ENCODE assay signal across 9 mouse cellular contexts in the genomic region with DNA sequence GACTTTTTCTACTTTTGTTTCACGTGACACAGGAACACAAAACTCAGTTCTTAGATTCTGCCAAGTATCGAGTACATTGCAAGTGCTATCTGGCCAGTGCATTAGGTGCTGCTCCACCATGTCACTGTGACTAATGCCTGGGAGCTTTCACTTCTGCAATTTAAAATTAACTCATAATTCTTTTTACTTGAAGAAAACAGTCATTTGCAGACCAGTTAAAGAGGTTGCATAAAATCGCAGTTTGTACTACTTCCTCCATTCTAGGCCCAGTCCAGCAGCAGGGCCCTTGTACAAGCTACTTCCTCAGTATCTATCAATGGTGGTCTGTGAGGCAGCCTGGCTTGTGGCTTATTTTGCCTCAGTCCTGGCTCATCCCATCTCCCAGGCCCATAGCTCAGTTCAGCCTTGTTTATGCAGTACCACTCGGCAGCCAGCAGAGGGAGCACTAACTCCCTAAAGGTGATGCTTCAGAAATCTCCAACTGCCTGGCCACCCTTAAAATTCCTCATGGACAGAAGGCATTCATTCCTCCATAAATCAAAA. TPM values are rescaled to one million over a fixed set of nuclear protein-coding genes. Genes with fewer than 3 reads are reported as not detected.
DNase-seq lines count a peak whose midpoint lies in the region; ATAC-seq lines count a peak whose summit lies in the region.
"Had no signal": no experiment of that assay in that cellular context is flagged by ENCODE, and none has a peak within 500 bp of the region (broad histone marks: within the 10 kb centered on the region; RNA-seq: fewer than 3 reads in every experiment).

No protein-coding gene starts in this region.

- peak; percentile 72 for DNase-seq in ES-CJ7 (ENCODE audit: low read depth, low spot score)
- DNase-seq in adrenal gland, postnatal 14 days: peak; percentile 87
- peak; percentile 81 for DNase-seq in embryonic facial prominence, embryonic 11.5 days (ENCODE audit: low spot score)
- peak; percentile 82 to 88 for DNase-seq in heart, postnatal 14 days
- DNase-seq in layer of hippocampus, adult 9-10 months (ENCODE audit: low spot score): peak; percentile 71
- DNase-seq in lung, postnatal 25 days (ENCODE audit: low spot score): peak; percentile 73
- DNase-seq in right cerebral cortex, postnatal 10 days (ENCODE audit: low spot score in 2 of 2): peak; percentile 87 to 92
- peak; percentile 82 for DNase-seq in urinary bladder, postnatal 14 days (ENCODE audit: low spot score)

- no peaks in the 10 kb centered on the region for H3K36me3 ChIP-seq in embryonic facial prominence, embryonic 11.5 days (replicated peaks; ENCODE audit: control insufficient read depth, insufficient read depth, low read depth, low read length)
- H3K36me3 ChIP-seq: liver, embryonic 15.5 days had no signal

- H3K4me2 ChIP-seq in embryonic facial prominence, embryonic 11.5 days (ENCODE audit: low read depth, low read length): no peak overlapping the region
- H3K4me2 ChIP-seq: liver, embryonic 15.5 days had no signal

- no peak for ATAC-seq in embryonic facial prominence, embryonic 11.5 days (replicated peaks; ENCODE audit: insufficient number of reproducible peaks, low FRiP score, low TSS enrichment, low read depth)

- no peaks in the 10 kb centered on the region for H3K27me3 ChIP-seq in embryonic facial prominence, embryonic 11.5 days (ENCODE audit: control insufficient read depth, insufficient read depth, low read length)
- H3K27me3 ChIP-seq: liver, embryonic 15.5 days had no signal

- intact Hi-C loops in heart, postnatal 14 days (cut with DNase I): loop anchor here (5.0 kb wide), 1 partner anchor 152 kb away; a partner anchor contains a TSS

- H3K4me3 ChIP-seq in embryonic facial prominence, embryonic 11.5 days (ENCODE audit: low read depth, low read length): no peak overlapping the region
- H3K4me3 ChIP-seq: liver, embryonic 15.5 days had no signal

- 63% methylated on average over 4 of the region's 4 CpGs for WGBS in embryonic facial prominence, embryonic 11.5 days

- H3K9ac ChIP-seq in embryonic facial prominence, embryonic 11.5 days (replicated peaks; ENCODE audit: low read length): no peak overlapping the region
- H3K9ac ChIP-seq: liver, embryonic 15.5 days had no signal

- H3K9me3 ChIP-seq in embryonic facial prominence, embryonic 11.5 days (replicated peaks; ENCODE audit: control insufficient read depth, low read length): no peaks in the 10 kb centered on the region
- H3K9me3 ChIP-seq: liver, embryonic 15.5 days had no signal

- no peak overlapping the region for H3K27ac ChIP-seq in embryonic facial prominence, embryonic 11.5 days (replicated peaks; ENCODE audit: low read depth, low read length)
- H3K27ac ChIP-seq: liver, embryonic 15.5 days had no signal

- H3K4me1 ChIP-seq in embryonic facial prominence, embryonic 11.5 days (ENCODE audit: control insufficient read depth, insufficient read depth, low read length): no peaks in the 10 kb centered on the region
- H3K4me1 ChIP-seq: liver, embryonic 15.5 days had no signal

RNA-seq across cellular contexts. Expression of a gene that starts 41.4 kb away (rescaled TPM):
- total RNA-seq in adrenal gland, postnatal 14 days (2021): 1.0 and 2.1 TPM in 2 replicates
- 41.9 and 42.1 TPM in 2 replicates for polyA plus RNA-seq in embryonic facial prominence, embryonic 11.5 days (2014; fragmentation: Nextera tagmentation; extraction: Ambion mirVana)
- total RNA-seq in heart, postnatal 14 days (2021): under 1 TPM; 0.31 to 0.44 TPM
